Mouse (Mus musculus) gastrocnemius, postnatal 14 days (tissue): Measurements from ENCODE around the gene Riox1. TPM values are rescaled to one million over a fixed set of nuclear protein-coding genes. Genes with fewer than 3 reads are reported as not detected.
"Not testable (repeated sequence)": the region's sequence is repeated elsewhere in the genome, so short reads cannot be mapped to it uniquely, and the experiment has no call there.

ENCODE experiments used
- DNase-seq: peaks from one replicate; pipeline ENCODE4 v3.0.0; 2021; ENCODE audit warnings: mixed read lengths
- intact Hi-C: fragments of 180-260 bp; cut with DNase I; formaldehyde crosslinking; loops from one replicate; pipeline ENCODE4 v1.15.1; 2025; ENCODE audit warnings: low total_unique reads
- total RNA-seq, 2 experiments: library from RNA; stranded (reverse); gene quantifications; 2 replicates each; pipeline ENCODE4 v1.2.3; 2021

Riox1 gene
- total RNA-seq, 2 experiments from 2014 or later: 3.3 to 3.7 TPM

DNA sequence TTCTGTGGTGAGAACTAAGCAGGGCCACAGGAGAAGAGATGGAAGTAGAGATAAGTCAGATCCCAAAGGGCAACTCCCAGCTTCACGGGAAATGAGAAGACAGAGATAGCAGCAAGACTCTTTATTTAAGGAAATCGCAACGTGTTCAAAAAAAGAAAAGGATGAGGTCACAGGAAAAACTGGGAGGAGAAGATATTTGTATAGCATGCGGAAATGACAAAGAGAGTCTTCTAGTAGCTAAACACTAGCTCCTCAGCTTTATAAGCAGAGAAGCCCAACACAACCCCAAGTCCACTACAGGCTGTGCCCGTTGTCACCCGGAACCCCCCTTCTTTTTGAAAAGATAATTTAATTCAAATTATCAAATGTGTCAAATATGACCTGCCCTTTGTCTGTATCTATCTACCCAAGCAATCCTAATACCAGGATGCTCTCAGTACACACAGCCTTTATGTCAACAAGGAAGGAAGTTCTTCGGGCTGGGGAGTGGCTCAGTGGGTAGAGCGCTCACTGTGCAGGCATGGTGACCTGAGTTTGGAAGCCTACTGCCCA is 3.1 kb upstream of the Riox1 start:
- intact Hi-C loops: no loop called here
- no peak for DNase-seq

DNA sequence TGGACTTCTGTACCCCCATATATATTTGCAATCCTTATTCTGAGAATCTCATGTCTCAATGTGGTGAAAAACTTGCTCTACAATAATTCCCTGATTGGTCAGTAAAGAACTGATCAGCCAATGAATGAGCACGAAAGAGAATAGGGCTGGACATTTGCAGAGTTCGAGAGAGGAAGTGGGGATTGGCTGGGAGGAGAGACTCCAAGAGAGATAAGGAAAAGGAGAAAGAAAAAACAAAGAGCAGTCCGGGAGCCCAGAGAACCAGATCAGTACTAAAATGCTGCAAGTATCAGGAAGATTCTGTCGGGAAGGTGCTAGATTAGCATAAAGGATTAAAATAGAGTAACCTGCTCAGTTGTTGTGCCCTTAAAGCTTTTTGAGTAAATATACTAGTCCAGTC is 1.4 kb upstream of the Riox1 start:
- DNase-seq: no peak
- intact Hi-C loops: no loop called here

DNA sequence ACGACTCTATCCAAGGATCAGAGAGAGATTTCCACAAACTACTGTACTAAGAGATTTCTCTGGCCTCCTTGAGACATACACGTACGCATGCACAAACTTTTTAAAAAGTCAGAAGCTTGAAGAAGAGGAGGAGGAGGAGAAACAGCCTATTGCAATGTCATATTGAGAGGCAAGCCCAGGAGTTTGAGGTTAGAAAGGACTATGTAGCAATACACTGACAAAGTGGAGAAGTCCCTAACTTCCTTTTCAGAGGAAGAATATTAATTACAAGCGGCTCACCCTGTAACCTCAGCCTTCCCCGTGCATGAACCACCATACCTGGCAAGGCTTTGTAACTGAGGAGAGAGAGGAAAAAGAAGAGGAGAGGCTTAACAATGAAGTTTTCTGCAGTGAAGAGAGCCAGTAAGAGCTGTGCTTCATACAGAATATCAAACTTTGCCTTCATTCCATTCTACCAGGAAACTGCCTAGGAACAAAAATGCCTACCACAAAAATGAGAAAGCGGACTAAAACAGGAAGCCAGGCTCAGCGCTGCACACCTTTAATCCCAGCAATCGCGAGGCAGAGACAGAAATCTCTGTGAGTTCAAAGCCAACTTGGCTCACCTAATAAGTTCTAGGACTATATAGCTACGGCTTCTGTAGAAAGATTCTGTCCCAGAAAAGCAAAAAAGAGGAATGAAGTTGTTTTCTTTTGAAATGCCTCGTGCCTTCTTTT is 474 bp upstream of the Riox1 start:
- intact Hi-C loops: no loop called here
- DNase-seq: no peak

DNA sequence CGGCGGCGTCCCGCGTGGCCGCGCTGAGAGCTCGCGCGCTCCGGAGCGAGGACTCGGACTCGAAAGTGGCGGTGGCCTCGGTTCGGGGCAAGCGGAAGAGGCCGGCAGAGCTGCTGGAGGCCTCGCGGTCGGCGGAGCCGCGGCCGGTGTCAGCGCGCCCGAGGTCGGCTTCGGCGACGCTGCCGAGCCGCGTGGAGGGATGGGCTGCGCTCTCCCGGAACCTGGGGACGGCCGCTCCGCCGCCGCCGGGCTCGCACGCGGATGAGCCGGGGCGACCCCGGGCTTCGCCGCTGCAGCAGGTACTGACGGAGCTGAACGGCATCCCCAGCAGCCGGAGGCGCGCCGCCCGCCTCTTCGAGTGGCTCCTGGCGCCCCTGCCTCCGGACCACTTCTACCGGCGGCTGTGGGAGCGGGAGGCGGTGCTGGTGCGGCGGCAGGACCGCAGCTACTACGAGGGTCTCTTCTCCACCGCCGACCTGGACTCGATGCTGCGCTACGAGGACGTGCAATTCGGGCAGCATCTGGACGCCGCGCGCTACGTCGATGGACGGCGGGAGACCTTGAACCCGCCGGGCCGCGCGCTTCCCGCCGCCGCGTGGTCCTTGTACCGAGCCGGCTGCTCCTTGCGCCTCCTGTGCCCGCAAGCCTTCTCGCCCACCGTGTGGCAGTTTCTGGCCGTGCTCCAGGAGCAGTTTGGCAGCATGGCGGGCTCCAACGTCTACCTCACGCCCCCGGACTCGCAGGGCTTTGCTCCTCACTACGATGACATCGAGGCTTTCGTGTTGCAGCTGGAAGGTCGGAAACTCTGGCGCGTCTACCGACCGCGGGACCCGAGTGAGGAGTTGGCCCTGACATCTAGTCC is 663 bp downstream of the Riox1 start:
- DNase-seq: peak; percentile 19
- intact Hi-C loops: no loop called here

DNA sequence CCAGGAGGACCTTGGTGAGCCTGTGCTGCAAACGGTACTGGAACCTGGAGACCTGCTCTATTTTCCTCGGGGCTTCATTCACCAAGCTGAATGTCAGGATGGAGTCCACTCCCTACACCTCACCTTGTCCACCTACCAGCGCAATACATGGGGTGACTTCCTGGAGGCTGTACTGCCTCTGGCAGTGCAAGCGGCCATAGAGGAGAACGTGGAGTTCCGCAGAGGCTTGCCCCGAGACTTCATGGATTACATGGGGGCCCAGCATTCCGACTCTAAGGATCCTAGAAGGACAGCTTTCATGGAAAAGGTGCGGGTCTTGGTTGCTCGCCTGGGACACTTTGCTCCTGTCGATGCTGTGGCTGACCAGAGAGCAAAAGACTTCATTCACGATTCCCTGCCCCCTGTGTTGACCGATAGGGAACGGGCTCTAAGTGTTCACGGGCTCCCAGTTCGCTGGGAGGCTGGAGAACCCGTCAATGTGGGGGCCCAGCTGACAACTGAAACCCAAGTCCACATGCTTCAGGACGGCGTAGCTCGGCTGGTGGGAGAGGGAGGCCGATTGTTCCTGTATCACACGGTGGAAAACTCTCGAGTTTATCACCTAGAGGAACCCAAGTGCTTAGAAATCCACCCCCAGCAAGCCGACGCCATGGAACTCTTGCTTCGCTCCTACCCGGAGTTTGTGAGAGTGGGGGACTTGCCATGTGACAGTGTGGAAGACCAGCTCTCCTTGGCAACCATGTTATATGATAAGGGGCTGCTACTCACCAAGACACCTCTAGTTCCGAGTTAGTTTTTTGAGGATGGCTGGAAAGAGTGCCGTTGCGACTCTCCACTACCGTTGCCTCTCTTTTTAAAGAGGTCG is 1.5 kb downstream of the Riox1 start:
- intact Hi-C loops: no loop called here
- no peak for DNase-seq

DNA sequence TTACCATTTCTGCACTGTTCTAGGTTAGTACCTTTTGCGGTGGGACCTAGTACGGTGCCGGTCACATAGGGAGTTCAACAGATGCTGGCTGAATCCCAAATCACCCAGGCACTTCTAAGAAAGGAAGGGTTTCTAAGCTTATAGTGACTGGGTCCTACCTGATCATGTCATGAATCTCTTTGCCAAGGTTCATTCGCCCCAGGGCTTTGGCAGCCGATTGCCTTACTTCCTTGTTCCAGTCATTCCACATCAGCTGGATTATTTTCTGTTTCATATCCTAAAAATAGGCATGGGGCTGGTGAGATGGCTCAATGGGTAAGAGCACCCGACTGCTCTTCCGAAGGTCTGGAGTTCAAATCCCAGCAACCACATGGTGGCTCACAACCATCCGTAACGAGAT is 7.9 kb downstream of the Riox1 start:
- no peak for DNase-seq

DNA sequence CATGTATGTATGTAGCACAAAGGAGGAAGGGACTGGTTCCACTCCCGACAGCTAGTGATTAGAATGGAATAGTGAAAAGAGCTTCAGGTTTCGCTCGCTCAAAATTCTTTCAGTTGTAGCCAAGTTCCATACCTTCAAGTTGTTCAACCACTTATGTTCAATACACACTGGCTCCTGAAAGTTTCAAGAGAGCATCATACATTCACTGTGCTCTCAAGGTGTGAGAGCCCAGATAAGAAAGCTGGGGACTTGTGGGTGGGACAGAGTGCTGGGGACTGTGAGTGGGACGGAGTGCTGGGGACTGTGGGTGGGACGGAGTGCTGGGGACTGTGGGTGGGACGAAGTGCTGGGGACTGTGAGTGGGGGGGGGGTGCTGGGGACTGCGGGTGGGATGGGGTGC is 14.8 kb downstream of the Riox1 start:
- intact Hi-C loops: no loop called here
- DNase-seq: no peak

More for the DNA sequence above, 7.9 kb downstream of the Riox1 start:
- intact Hi-C loops: no loop called here

DNA sequence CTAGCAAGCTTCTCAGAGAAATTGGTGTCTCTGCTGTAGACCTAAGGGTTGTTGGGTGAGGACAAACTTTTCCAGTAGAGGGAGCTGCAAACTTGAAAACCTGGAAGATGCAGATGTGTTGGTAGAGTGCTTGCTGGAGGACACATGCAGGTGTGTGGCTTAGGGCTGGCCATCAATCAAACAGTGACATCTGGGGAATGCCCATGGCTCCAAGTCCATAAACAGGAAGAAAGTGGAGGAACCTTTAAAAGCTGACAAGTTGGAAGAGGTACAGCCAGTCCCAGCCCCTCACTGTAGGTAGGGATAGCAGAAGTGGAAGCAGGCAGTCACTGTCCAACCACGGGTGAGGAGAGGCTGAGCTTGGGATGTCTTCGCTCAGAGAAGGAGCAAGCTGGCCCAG is 21.7 kb downstream of the Riox1 start:
- intact Hi-C loops: loop anchor here (5.0 kb wide), 1 partner anchor 90 kb away; no protein-coding TSS in a partner anchor
- no peak for DNase-seq

DNA sequence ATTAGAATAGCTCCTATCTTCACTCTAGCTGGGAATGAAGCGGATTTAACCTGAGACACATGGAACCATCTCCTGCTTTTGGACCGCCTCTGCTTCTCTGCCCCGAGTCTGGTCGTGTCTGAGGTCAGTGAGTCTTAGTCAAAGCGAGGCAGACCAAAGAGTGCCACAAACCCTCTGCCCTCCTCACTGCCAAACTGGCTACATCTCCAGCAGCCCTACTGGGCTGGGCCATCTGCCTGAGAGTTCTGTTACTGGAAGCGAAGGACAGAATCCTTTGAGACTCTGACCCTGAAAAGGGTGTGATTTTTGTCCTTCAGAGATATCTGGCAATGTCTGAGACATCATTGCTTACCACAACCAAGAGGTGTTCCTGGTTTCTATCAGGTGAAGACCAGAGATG is 28.5 kb downstream of the Riox1 start:
- DNase-seq: no peak
- intact Hi-C loops: loop anchor here (5.0 kb wide), 1 partner anchor 53 kb away; no protein-coding TSS in a partner anchor

DNA sequence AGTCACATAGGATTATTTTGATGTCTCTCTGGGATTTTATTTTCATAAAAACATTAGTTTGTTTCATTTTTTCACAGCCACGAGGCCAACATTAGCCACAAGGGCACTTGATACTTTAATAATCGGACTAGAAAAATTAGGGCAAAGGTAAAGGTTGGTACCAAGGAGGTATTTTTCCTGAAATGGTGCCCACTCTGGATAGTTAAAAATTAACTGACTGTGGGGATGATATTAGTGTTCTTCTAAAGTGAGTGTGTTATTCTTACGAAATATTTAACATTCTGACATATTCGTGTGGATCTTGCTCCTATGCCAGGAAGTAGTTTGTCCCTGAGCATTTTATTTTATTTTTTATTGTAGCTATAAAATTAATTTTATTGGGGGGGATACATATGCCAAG is 31.2 kb downstream of the Riox1 start:
- intact Hi-C loops: no loop called here
- no peak for DNase-seq

DNA sequence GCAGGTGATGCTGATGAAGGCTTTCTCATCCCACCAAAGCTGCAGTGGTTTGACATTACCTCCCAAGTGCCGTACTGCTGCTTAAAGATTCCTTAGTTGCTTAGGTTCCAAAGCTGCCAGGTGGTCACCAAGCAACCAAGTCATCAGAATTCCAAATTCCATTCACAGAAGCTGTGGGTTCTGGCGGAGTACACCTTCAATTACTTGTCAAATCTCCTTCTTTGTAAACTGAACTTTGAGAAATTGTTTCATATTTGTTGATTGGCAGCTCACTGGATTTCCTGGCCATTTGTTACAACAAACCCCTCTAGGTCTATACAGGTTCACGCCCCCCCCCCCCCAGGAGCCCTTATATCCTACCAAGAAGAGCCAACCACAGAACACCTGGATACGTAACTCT is 34.3 kb downstream of the Riox1 start, which contains the start of gene Heatr4:
TSS of gene Heatr4 (minus strand) at position 101 of the 400 bp plus-strand sequence.
- DNase-seq: no peak
- intact Hi-C loops: no loop called here

DNA sequence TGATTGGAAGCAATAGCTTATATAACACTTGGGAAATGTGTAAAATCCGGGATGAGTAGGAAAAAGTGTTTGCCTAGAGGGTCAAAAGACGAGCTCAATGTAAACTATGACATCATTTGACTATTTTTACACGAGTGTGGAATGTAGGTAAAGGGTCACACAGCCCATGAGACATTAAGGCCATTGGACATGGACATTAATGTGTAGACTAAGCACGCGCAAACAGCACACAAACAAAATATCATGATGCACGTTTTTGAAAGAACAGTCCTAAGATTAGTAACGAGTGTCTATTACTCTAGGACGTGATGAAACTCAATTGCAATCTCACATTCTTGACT is 36.8 kb downstream of the Riox1 start:
- DNase-seq: no peak
- intact Hi-C loops: no loop called here

DNA sequence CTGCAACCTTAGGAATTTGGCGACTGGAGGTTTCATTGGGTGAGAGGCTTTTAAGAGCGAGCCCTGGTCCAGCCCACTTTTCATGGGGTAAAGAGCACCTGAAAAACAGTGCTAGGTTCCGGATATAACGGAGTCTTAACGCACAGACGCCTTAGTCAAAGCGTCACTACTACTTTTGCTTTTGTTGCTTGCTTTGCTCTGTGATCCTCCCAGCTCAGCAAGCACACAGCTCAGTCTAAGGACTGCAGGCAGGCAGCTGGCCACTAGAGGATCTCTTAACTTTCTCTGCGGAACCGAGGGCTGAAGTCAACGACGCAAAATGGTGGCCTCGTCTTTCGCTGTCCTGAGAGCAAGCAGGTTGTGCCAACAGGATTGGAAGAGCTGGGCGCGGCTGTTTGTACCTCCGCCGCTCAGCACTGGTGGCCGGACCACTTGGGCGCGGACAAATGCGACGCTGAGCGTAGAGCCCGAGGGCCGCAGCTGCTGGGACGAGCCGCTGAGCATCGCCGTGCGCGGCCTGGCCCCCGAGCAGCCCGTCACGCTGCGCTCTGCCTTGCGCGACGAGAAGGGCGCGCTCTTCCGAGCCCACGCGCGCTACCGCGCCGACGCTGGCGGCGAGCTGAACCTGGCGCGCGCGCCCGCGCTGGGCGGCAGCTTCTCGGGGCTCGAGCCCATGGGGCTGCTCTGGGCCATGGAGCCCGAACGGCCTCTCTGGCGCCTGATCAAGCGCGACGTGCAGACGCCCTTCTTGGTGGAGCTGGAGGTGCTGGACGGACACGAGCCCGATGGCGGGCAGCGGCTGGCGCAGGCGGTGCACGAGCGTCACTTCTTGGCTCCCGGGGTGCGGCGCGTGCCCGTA is 37.4 kb downstream of the Riox1 start, which contains the start of gene Acot2:
TSS of gene Acot2 (plus strand) at position 279 of the 859 bp plus-strand sequence.
- DNase-seq: peak; percentile 76
- intact Hi-C loops: no loop called here

DNA sequence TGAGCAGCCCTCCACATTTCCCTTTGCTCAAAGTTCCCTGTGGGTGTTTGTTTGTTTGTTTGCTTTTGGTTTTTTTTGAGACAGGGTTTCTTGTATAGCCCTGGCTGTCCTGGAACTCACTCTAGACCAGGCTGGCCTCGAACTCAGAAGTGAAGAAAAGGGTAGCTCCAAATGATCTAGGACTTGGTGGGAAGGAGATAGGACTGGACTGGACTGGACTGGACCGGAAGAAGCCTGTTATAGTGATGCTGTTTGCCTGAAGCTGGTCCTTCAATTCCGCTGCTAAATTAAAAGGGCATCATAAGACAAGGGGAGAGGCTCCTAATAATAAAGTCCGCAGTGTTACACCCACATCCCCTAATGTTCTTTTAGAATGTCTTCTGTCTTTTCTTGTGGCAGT is 38.1 kb downstream of the Riox1 start:
- intact Hi-C loops: no loop called here
- DNase-seq: no peak

DNA sequence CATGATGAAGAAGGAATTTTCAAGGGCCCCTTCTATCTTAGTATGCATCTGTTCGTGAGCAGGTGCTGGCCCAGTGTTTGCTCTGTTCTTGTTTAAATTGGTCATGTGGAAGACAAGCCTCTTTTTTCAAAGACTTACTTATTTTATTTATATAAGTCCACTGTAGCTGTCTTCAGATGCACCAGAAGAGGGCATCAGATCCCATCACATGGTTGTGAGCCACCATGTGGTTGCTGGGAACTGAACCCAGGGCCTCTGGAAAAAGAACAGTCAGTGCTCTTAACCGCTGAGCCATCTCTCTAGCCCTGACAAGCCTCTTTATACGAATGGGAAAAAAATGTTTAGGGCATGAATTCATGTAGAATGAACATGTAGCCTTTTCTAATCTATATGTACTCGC is 39.0 kb downstream of the Riox1 start:
- DNase-seq: no peak
- intact Hi-C loops: no loop called here

DNA sequence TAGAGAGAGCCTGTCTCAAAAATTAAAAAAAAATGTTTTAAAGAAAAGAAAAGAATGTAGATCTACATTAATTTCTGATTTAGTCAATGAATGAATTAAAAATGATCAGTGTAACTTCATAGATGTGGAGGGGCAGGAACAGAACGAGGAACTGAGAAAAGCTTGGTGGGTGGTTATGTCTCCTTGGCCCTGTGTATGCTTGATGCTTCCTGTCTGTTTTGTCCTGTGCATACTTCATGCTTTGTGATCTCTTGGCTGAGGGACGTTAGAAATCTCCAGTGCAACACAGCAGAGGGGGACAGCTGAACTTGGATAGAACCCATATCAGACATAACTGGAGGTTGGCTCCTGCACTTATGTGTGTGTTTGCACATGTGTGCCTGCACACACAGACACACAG is 46.8 kb downstream of the Riox1 start:
- DNase-seq: no peak
- intact Hi-C loops: no loop called here

DNA sequence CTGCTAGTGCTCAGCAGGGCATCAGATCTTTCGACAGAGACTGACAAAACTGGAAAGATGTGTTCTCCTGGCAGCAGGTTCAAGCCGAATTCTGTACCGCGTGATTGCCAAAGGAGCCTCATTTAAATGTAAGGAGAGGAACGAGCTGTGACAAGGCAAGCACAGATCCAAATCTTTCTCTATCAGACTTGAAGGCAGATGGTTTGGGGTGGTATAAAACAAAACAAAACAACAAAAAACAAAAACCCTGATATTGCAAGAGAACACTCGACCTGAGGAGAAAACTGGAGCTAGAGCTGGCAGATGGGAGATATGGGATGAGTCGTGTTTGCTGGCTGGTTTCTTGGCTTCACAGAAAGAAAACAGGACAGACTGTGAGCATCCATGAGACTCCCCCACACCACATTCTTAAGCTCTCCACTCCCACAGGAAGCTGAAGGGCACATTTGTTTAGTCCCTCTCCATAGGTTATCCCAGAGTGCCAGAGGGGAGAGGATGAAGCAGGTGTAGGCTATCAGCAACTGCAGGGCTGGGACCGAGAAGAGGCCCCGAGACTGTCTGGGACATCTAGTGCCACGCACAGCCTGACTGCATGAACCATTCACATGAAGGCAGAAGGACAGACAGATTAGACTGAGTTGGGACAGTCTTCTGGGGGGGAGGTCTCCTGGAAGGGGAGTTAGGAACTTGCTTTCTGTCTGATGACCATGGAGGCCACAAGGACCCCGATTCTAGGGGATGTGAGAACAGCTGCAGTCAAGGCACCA is 48.1 kb downstream of the Riox1 start:
- intact Hi-C loops: no loop called here
- no peak for DNase-seq

DNA sequence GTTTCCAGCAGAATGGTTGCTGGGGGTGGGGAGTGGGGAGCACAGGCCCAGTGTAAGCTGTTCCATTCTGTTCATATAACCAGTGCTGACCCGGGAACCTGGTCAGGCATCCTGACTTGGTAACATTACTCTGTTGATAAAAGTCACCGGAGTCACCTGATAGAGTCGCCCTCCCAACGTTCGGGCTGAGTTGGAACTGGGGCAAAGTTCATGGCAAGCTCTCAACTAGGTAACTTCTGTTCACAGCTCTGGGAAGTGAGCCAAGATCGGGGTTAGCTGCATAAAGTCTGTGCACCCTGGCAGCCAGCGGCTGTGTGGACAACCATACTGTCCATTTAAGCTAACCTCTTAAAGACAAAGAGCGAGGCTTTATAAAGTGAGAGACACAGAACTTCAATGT is 48.8 kb downstream of the Riox1 start:
- intact Hi-C loops: not testable (repeated sequence)
- DNase-seq: peak; percentile 54
